Mouse (Mus musculus) neural tube, embryonic 10.5 days (tissue): ENCODE data around the gene Chst1.
A peak's percentile ranks its signal among the peaks of the same experiment; 100 is the strongest.

Source experiments
- DNase-seq: peaks from one replicate; pipeline ENCODE4 v3.0.0-alpha.2; 2017; ENCODE audit warnings: low spot score; ENCODE audit errors: extremely low spot score

Chst1 gene

DNA sequence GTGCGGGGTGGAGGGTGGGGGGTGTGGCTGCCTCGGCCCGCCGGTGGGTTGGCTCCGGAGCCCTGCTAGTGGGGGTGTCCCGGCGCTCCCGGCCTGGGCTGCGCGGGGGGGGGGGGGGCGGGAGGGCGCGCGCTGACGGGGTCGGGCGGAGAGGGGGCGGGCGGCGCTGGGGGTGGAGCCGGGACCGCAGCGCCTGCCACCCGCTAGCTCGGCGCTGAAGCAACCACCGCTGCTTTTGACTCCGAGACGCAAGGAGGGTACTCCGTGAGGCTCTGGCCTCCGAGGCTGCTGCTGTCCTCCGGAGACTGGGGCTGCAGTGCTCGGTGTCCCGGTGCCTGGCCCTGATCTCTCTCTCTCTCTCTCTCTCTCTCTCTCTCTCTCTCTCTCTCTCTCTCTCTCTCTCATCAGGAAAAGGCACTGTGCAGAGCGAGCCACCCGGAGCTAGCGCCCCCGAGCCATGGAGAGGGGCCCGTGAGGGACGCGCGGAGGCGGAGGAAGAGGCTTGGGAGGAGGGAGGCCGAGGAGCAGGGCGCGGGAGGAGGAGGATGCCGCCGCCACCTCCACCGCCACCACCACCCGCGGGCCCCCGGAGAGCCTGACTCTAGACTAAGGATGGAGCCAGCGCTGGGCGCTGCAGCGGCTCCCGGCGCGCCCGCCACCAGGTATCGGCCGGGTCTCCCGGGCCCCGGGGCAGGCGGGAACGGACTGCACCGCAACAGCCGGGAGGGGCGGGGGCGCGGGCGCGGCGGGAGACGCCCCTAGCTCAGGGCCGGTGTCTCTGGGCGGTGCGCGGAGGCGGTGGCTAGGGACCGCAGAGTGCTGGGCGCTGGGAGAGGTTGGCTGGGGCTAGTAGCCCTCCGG is at the start of gene Chst1:
TSS of gene Chst1 (plus strand) at position 221 of the 861 bp plus-strand sequence.
- peak; percentile 67 for DNase-seq

DNA sequence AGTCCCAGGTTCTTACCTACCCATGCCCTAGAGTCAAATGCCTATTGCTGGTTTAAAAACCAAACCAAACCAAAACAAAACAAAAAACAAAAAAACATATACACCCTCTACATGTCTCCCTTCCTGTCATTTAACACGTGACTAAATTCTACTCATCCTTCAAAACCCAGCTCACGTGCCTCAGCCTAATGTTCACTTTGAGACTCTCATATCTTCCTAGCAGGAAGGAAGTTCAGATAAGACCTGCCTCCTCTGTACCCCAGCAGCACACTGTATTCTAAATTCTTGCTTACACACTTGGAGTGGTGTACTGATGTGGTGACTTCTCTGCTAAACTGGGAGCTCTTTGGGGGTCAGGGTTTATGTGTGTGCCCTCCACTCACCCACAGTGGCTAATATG is 49.5 kb upstream of the Chst1 start:
- no peak for DNase-seq

DNA sequence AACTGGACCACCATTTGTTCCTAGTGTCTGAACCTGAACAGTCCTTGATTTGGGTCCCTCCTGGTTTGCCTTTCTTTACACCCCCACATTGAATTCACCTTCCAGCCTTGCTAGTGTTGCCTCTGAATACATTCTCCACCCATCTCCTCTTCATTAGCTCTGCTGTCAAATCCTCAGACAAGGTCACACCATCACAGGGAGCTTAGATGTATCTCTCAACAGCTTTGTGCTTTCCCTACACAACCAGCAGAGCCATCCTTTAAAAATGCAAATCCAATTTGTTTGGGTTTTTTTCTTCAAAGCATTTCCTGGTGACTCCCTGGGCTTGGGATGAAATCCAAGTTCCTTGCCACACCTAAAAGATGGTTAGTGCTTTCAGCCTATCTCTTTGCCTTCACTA is 45.0 kb upstream of the Chst1 start:
- DNase-seq: no peak

DNA sequence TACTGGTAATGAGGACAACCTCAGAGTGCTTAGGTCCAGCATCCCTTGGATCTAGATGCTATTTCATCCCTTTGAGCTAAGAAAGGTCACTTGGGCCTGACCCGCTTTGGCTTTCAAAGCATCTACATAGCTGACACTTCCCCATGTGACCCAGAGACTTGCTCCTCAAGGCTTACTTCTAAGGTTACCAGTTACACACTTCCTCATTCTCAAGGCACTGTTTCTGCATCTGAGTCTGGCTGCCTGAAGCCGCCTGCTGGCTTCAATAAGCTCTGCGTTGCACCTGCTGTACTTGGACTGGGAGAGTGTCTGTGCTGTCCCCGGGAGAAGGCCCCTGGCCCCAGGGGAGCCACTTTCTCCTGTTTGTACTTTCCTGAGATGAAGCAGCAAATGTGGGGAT is 36.6 kb upstream of the Chst1 start:
- no peak for DNase-seq

DNA sequence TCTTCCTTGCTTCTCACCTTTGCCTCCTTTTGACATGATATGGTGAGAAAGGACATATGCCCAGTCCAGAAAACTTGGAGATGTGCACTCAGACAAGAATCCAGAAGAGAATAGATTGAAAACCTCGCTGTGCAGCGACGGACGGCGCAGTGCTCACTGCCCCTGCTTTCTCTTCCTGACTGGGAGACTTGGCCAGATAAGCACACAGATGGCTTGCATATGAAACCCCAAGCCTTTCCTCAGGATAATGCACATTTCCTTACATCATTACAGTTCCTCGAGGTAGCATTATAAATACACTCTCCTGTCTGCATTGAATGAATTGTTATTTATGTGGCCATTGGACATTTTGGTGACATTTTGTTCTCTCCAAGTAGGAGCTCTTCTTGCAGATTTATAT is 28.9 kb upstream of the Chst1 start:
- no peak for DNase-seq

DNA sequence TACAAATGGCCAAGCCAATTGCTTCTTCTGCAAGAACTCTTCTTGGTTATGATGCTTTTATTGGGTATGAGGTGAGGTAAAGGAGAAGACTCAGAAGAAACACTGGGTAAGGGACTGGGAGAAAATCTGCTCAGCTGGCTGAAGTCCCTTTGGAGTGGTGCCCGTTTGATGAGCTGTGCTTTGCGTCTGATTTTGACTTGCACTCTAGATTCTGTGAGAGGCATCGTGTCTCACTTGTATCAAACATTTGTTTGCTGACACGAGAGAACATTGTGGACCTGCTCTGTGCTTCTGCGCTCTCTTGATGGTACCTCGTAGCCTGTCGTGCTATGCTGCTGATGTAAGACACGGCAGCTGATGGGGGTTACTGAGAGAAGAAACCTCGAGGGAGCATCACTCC is 21.7 kb upstream of the Chst1 start:
- DNase-seq: no peak

DNA sequence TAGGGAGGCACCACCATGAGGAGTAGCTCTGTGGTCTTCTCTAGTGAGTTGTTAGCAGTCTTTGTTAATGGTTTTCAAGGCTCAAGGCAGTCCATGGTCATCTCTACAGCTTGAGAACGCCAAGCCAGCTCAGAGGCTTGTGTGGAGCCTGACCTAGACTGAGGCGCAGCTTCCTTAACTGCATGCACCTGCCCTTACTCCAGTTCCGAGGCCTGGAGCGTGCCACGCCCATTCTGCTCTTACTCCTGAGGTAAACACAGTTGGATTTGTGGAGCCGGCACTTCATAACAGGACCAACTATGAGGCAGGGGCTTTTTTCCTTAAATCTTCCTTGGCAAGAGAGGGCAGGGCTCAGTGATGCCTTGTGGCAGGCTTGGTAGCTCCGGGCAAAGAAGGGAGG is 18.2 kb upstream of the Chst1 start:
- DNase-seq: no peak

DNA sequence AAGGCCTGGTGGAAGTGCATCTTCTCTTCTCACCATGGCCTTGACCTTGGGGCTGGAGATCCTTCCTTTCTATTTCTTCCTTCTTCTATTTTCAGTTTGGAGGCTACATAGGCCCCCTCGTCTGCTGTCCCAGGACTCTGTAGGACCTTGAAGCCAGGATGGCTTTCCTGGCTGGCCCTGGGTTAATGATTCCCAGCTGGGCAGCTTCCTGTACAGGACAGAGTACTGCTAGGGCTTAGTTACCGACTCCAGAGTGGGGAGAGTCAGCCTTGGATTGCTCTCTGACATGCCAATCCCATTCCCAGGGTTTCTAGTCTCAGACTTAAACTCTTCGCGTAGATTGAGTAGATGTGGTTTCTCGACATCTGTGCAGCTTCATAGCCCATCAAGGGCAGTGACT is 16.9 kb upstream of the Chst1 start:
- no peak for DNase-seq

DNA sequence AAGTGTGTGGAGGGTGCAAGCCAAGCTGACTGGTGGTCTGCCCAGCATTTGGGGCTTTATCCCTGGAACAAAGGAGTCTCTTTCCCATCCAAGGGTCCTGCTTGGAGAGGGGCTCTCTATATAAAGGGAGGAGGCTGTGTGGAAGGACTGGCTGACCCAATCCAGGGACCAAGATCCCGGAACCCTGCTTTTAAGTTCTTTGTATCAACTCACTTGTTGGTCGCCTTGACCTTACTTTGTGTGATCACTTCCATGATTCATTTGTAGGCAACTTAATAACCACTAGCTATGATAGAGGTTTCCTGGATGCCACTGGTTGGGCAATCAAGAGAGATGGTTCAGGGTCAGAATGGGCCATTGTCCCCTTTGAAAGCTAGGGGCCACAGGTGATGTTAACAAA is 11.7 kb upstream of the Chst1 start:
- no peak for DNase-seq

DNA sequence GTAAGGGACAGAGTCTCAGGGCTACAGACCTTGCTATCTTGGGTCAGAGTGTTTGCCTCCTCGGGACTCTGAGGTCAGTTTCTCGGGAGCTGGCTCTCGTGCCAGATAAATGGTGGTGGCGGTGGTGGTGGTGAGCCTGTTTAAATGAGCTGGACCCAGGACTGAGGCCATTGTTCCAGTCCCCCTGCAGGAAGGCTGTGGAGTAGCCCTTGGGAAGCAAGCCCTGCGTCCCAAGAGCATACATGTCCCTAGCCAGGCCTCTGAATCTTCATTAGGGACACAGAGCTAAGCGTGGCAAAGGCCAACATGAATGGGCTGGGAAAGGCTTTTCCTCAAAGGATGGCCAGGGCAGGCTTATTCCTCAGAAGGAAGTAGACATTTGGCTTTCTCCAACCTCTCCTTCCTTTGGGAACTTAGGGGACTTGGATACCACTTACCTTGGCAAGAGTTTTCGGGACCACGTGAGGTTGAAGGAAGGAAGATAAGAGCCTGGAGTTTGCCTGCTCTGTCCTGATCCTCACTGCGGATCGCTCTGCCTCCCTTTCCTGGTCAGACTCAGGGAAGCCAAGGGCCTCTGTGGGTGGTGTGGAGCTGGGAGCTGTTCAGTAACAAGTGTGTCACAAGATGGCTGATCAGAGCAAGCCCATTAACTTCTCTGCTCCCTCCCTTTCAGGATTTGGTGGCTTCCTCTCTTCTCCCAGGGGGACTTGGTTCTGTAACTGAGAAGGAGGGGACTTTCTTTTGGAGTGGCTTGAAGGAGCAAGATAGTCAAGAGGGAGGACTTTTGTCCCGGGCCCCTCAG is 4.4 kb upstream of the Chst1 start:
- DNase-seq: no peak

DNA sequence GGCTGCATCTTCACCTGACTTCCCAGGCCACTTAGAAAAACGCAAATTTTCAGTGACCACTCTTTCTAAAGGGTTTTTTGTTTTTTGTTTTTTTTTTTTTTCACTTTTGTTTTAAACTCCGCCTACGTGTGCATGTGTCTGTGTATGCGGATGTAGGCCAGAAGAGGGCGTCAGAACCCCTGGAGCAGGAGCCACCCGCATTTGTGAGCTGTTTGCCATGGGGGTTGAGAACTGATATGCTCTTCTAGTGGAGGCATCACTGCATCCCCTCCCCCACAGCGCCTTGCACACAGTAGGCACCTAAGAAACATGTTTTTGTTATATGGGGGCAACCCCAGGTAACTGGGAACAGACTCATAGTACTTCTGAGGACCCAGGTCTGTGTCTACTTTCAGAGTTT is 2.2 kb upstream of the Chst1 start:
- DNase-seq: no peak

DNA sequence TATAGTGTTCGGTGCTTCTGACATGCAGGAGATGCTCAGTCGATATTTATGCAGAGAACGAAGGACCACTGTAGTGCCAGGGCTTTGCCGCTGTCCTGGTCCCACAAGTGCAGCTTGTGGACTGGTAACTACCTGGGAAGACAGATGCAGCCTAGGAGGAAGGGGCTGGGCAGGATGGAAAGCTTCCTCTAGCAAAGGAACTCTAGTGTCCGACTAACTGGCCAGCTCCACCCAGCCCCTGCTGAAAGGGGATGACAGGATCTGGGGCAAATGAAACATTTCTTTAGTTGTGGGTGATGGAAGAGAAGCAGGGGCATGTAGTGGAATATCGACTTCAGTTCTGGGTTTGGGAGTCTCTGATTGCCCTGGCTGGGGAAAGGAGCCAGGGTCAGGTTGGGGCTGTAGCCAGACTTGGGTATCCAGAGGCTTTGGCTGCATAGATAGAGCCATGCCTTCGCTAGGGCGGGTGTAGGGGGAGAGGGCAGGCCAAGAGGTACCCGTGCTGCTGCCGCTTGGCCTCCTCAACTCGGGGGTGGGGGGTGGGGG is 493 bp upstream of the Chst1 start:
- peak; percentile 56 for DNase-seq

DNA sequence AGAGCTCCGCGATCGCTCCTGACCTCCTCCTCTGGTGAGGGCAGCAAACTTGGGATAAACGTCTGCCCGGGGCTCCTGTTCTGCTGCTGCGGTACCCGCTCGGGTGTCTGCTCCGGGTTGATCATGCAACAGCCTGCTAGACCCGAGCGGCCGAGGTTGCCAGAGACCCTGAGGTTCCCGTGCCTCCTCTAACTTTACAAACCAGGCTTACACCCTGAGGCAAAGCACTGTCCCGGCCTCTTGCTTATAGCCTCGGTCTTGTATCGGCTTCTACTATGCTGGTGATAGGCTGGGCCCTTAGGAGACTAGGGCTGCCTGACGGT is 802 bp downstream of the Chst1 start:
- peak; percentile 67 for DNase-seq

DNA sequence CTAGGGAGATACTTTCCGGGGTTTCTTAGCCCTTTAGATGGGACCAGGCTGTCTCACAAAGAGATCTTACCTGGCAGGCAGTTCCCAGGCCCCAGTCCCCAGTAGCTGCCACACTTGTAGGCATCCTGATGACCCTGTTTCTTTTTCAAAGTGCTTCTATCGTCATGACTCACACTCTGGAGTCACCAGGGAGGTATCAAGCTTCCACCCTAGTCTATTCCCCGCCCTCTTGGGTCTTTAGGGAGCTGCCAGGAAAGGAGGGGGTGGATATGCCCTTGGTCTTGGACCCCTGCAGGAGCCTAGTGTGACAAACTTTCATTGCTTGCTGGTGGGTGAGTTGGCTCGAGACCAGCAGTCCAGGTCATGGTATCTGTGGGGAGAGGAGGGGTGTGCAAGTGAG is 1.7 kb downstream of the Chst1 start:
- DNase-seq: no peak

DNA sequence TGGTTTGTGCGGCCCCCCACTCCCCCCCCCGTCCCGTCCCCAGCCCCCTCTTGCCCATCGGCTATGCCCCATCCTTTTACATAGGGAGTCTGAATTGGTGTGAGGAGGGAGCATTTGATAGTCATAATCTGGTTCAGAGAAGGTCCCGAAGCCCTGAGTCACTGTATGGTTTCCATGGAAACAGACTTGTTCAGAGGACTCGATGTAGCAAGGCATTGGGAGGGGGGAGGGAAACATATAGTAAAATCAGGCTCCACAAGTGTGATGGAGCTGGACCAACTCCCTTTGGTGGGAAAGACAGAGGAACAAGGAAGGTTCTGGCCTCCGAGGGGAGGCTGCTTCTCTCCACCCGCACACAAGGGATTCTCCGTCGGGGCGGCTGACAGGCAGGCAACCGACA is 2.6 kb downstream of the Chst1 start:
- DNase-seq: no peak

DNA sequence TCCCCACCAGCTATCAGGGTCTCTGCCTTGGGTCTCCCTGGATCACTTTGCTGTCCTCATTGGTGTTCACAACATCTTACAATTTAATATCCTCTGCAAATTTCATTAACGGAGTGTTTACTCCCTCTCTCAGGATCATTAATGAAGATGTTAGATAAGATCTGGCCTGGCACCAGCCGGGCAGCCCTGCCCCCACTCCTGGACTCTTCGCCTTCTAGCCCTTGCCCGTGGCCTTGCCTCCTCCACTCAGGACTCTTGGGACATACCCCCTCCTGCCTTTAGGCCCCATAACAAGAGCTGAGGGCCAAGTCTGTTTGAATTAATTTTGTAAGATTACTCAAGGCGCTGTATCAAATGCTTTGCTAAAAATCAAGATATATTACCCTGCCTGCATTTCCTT is 4.1 kb downstream of the Chst1 start:
- DNase-seq: no peak

DNA sequence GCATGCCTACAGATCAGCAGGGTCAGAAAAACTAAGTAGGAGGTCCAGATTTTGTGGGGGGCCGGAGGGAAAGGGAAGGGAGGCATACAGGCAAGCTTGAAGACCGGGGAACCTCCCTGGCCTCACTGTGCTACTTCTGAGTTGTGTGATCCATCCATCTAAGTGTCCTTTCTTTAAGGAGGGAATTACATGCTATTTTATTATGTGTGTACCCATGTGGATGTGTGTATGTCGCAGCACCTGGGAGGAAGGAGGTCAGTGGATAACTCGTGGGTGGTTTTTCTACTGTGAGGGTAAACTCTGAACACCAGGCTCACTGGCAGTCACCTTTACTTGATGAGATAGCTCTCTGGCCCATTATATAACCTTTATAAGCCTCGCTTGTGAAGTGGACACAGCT is 5.1 kb downstream of the Chst1 start:
- DNase-seq: no peak

DNA sequence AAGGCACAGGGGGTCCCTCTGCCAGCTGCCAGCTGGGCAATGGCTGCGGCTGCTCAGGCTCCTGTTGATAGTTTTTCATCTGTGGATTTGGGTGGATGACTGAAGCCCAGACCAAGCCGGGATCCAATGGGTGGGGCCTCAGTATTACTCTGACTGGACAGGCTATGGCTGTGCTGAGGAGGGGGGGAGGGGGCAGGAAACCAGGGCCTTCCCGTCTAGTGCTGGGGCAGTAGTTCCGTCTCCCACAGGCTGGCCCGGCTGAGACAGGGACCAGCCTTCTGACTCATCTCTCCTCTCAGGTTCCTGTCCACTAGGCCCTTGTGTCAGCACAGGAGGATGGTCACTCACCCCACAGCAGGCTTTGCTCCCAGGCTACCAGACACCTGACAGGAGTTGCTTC is 6.5 kb downstream of the Chst1 start:
- DNase-seq: no peak

DNA sequence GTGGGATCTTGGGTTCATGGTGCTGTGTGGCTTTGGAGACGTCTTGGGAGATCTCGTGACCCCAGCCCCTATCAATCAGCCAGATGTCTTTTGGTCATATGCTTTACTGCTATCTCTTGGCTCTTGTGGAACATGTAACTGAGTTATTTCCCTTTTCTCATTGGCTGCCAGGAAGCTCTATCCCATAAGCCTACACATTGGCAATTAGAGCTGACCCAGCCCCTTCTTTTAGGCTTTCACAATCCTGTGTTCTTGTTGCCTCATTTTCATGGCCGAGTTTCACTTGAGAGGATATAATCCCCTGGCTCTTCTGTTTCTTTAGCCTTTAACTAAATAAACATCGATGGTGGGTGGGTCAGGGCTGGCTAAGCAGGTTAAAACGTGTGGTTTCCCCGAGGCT is 7.6 kb downstream of the Chst1 start:
- DNase-seq: no peak

DNA sequence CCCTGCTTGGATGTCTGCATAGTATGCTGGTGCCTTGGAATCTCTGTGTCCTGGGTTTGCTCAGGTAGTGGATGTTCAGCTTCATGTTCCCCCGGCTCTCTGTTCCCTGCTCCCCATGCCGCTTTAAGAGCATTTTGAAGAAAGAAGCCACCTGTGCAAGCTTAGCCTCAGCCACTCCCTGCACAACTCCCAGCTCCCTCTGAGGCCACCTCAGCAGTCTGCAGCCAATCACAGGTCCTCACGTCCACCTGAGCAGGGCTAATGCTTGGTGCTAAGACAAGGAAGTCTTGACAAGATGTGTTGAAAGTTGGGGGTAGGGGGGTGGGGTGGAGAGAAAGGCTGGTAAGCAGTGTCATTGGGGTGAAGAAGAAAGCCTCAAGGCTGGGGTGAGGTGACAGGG is 8.1 kb downstream of the Chst1 start:
- DNase-seq: no peak

DNA sequence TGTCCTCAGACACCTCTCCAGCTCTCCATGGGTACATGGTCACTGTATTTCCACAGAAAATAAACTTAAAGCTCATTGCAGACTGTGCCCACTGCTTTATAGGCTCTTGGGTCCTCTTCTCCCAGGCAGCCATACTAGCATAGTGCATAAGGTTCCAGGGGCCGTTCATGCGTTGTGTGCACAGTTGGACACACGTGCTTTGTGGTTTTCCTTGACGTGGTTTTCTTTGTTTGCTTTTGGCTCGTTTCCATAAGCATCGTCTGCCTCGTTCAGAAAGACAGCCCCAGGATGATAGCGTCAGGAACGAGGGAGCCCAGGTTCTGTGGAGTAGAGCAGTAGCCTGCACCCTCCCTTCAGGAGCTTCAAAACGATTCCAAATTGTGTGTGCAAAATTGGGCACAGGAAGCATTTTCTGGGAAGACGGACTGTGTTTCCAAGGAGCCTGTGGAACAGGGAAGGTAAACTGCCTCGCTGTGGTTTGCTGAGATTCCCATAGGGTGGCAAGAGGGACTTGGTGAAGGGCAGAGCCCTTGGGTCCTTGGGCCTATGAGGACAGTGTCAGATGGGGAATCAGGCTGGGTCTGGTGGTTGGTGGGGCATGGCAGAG is 8.6 kb downstream of the Chst1 start:
- DNase-seq: no peak
